Mouse (Mus musculus) gastrocnemius, postnatal 14 days (tissue): ENCODE measurements around the gene En2. TPM values are rescaled to one million over a fixed set of nuclear protein-coding genes. Genes with fewer than 3 reads are reported as not detected.

Experiments
- DNase-seq: peaks from one replicate; pipeline ENCODE4 v3.0.0; 2021; ENCODE audit warnings: mixed read lengths
- intact Hi-C: fragments of 180-260 bp; cut with DNase I; formaldehyde crosslinking; loops from one replicate; pipeline ENCODE4 v1.15.1; 2025; ENCODE audit warnings: low total_unique reads
- total RNA-seq, 2 experiments: library from RNA; stranded (reverse); gene quantifications; 2 replicates each; pipeline ENCODE4 v1.2.3; 2021

Gene En2
- total RNA-seq, 2 experiments from 2014 or later, result 0.18 to 0.23 TPM

GRCm38 (mm10) chr5:28174876-28175569 lies 9.5 kb downstream of the En2 start:
- DNase-seq, result no peak
- intact Hi-C loops, result no loop called here

GRCm38 (mm10) chr5:28175570-28175919 lies 10.1 kb downstream of the En2 start:
- intact Hi-C loops, result no loop called here
- DNase-seq, result no peak

GRCm38 (mm10) chr5:28176023-28176422 lies 10.5 kb downstream of the En2 start:
- no peak for DNase-seq
- intact Hi-C loops, result no loop called here

GRCm38 (mm10) chr5:28176585-28176984 lies 11.1 kb downstream of the En2 start:
- intact Hi-C loops, result no loop called here
- no peak for DNase-seq

GRCm38 (mm10) chr5:28178322-28178721 lies 12.8 kb downstream of the En2 start:
- no peak for DNase-seq
- intact Hi-C loops, result no loop called here

GRCm38 (mm10) chr5:28179237-28179790 lies 13.8 kb downstream of the En2 start:
- intact Hi-C loops, result no loop called here
- DNase-seq, result no peak

- no peak for DNase-seq
- intact Hi-C loops, result no loop called here
Measured at GRCm38 (mm10) chr5:28191201-28192098, 26.0 kb downstream of the En2 start.

GRCm38 (mm10) chr5:28192099-28192454 lies 26.6 kb downstream of the En2 start:
- no peak for DNase-seq

GRCm38 (mm10) chr5:28195473-28195872 lies 30.0 kb downstream of the En2 start:
- intact Hi-C loops, result no loop called here
- DNase-seq, result no peak

More at GRCm38 (mm10) chr5:28192099-28192454, 26.6 kb downstream of the En2 start:
- intact Hi-C loops, result no loop called here

GRCm38 (mm10) chr5:28199089-28199873 lies 33.8 kb downstream of the En2 start:
- intact Hi-C loops, result no loop called here
- DNase-seq, result no peak

GRCm38 (mm10) chr5:28203086-28203485 lies 37.6 kb downstream of the En2 start:
- intact Hi-C loops, result no loop called here
- no peak for DNase-seq

GRCm38 (mm10) chr5:28204678-28205077 lies 39.2 kb downstream of the En2 start:
- no peak for DNase-seq
- intact Hi-C loops, result no loop called here

- DNase-seq, result no peak
- intact Hi-C loops, result no loop called here
Measured at GRCm38 (mm10) chr5:28206448-28206847, 41.0 kb downstream of the En2 start.

GRCm38 (mm10) chr5:28207043-28207442 lies 41.5 kb downstream of the En2 start:
- intact Hi-C loops, result no loop called here
- no peak for DNase-seq

- intact Hi-C loops, result no loop called here
Measured at GRCm38 (mm10) chr5:28208726-28209520, 43.4 kb downstream of the En2 start.

GRCm38 (mm10) chr5:28209549-28210431 lies 44.3 kb downstream of the En2 start:
- intact Hi-C loops, result no loop called here
- no peak for DNase-seq

More at GRCm38 (mm10) chr5:28208726-28209520, 43.4 kb downstream of the En2 start:
- no peak for DNase-seq

GRCm38 (mm10) chr5:28210591-28211550 lies 45.4 kb downstream of the En2 start:
- intact Hi-C loops, result no loop called here
- no peak for DNase-seq
